Mouse (Mus musculus) adipocyte (in vitro differentiated cells): ENCODE data around the gene Nle1.
"Not testable (repeated sequence)": the region's sequence is repeated elsewhere in the genome, so short reads cannot be mapped to it uniquely, and the experiment has no call there.

ENCODE experiments used
- DNase-seq: peaks from one replicate; pipeline ENCODE4 v3.0.0-alpha.2; 2016; ENCODE audit warnings: low spot score

The Nle1 gene

DNA sequence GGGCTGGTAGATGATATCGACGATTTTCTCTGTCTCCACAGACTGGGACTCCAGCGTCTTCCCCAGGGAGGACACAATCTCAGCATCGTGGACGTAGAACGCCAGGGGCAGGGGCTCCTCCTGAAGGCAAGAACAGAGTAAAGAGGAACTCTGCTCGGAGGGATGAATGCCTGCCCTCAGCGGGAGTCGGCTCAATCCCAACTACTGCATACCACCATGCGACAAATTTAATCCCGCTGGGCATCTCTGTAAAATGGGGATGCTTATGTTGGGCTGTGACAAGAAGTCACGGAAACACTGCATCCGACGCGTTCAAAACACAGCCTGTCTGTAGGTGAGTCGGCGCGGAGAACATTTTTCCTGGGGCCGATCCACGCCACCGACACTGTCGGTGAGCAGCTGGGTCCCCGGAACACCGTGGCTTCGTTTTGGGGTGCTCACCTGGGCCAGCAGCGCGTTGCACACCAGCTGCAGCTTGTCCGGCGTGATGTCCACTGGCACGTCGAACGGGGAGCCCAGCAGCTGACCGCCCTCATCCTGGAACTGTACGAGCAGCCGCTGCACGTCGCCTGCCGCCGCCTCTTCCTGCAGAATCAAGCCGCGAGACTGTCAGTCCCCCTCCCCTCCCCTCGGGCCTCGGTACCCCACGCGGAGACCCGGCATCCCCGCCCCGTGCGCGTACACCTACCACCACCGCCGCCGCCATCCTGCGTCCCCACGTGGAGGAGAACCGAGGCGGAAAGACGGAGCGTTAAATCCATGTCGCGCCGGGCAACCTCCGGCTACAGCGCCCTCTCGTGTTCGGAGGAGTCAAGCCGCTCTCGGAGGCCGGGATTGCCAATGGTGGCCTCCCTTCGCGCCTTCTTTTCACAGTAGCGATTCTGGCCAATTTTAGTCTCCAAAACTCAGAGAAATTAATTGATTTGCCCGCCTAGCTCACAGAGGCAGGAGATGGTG lies at the start of gene Nle1:
TSS of gene Nle1 (minus strand) at position 761 of the 957 bp plus-strand sequence.
- DNase-seq = peak; percentile 82

DNA sequence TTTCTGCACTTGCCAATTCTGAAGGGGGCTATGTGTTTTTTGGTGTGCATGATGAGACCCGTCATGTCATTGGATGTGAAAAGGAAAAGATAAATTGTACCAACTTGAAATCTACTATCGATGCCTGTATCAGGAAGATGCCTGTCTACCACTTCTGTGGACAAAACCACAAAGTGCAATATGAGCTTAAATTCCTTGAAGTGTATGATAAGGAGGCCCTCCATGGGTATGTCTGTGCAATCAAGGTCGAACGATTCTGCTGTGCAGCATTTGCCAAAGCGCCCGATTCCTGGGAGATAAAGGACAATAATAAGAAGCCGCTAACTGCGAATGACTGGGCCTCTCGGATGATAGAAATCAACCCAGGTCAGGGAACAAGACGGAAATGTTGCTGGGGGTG lies 48.7 kb upstream of the Nle1 start:
- DNase-seq = no peak

DNA sequence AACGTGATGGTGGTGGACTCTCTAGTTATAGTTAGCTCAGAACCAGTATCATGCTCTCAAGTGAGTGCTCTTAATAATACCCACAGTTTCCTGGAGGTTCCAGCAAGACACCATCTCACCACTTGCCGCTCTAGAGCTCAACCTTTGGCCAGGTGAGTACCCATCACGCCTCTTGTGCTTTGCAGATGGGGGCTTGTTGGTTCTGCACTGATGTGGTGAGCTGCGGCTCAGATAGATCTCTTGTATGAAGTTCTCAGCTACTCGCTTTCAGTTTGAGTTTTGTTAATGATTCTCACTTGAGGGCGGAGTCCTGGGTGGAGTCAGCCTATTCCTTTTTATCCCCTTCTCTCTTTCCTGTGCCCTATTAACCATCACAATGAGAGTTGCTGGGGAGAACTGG lies 46.4 kb upstream of the Nle1 start:
- no peak for DNase-seq

GRCm38 (mm10) chr11:82952612-82953542 lies 44.7 kb upstream of the Nle1 start:
- no peak for DNase-seq

DNA sequence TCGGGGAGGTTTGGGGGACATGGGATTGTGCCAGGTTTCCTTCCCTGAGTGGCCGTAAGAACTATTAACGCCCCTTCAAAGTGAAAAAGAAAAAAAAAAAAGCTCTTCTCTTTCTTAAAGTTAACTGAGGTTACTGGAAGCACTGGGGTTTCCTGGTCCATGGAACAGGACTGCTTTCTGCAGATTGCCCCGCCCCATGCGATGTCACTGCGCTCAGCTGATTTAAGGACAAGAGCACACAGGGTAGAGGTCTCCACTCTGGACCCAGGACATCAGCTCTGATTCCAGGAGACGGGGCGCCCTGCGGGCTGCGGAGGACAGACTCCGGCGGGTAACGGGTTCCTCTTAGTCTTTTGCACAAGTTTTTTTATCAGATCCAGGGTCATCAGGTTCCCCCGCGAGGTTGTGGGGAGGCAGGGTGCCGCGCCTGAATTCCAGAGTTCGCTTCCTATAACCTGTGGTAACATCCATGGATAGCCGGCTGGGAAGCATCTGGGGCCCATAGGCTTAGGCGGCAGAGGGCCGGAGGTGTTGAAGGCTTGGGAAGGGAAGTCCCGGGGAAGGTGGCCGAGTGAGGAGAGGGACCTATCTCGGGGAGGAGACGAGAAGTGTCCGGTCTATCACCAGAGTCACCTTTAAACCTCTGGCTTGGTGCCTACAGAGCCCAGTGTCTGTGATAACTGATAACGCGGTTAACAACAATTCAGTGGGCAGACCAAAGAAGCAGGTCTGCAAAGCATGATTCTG lies 43.8 kb upstream of the Nle1 start:
- no peak for DNase-seq

DNA sequence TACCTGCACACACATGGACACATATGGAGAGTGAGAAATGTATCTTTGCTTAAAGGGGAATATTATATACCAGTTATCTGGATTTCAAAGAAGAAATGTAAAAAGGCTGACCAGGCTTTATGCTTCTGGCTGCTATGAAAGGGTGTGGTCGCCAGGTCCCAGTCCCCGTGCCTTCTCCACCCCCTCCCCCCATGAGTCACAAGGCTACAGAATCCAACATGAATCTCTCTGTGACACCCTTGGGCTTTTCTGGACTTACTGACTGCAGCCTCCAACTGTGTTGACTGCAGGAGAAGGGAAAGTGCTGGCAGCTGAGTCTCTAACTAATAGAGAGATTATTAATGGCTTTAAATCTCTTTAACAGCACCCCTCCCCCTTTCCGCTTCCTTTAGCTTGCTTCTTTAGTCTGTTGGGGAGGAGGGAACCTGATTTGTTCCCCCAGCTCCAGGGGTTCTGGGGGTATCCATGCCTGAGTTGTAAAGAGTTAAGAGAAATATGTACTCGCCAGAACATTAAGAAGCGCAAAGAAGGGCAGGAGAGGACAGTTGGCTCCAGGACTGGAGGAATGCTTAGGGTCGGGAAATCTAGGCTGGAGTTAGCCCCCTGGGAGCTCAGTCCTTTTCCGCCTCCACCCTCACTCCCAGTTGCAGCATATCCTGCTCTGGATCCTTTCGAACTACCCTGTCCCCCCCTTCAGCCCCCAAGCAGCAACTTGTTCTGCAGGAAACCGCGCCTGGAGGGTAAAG lies 42.7 kb upstream of the Nle1 start, which contains the start of gene Slfn5:
TSS of gene Slfn5 (plus strand) at position 614 of the 746 bp plus-strand sequence.
- DNase-seq = no peak

DNA sequence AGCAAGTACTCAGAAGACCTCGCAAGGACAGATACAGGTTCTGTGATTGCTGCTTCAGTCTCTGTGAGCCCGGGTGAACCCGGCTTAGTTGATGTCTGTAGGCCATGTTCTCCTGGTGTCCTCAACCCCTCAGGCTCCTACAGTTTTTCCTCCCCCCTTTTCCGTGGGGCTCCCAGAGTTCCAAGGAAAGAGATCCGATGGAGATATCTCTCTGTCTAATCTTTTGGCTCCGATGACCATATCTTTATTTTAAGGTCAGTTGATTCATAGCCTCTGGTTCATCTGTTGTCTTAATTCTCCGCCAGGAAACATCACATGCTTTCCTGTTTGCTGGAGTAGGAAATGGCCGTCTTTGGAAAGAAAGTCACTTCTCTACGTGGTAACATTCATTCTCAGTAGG lies 40.8 kb upstream of the Nle1 start:
- DNase-seq = no peak

DNA sequence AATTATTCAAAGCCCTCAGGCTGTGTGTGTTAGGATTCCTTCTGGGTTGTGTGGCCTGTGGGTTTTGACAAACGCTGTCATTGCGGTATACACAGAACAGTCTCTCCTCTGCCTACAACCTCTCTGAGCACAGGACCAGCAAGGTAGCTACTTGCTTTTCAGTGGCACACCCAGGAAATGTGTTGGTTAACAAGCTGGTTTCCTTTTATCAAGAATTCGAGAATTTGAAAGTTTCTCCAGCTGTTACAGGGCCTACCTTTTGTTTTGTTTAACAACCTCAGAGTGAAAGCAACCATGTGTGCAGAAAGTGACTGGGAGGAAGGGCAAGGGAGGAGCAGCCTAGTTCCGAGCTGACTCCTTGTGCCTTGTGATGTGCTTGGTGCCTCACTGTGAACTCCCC lies 39.2 kb upstream of the Nle1 start:
- no peak for DNase-seq

- no peak for DNase-seq
Measured at GRCm38 (mm10) chr11:82945636-82946035, 37.4 kb upstream of the Nle1 start.

DNA sequence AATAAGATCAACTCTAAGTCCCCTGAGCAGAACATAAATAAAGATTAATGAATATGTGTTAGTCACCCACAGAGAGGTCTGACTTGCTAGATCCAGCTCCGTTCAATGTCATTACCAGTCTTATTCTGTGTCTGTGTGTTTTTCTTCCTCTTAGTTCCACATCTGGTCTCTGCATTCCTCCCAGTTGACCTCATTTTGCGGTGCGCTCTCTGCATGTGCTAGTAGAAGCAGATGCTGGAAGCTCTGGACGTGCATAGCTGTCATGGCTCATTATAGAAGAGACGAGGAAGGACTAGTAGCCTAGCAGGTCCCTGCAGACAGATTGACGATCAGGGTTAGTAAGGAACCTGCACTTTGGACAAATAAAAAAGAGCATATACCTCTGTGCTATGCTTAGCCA lies 35.1 kb upstream of the Nle1 start:
- no peak for DNase-seq

- DNase-seq = no peak
Measured at GRCm38 (mm10) chr11:82933186-82933585, 25.0 kb upstream of the Nle1 start.

DNA sequence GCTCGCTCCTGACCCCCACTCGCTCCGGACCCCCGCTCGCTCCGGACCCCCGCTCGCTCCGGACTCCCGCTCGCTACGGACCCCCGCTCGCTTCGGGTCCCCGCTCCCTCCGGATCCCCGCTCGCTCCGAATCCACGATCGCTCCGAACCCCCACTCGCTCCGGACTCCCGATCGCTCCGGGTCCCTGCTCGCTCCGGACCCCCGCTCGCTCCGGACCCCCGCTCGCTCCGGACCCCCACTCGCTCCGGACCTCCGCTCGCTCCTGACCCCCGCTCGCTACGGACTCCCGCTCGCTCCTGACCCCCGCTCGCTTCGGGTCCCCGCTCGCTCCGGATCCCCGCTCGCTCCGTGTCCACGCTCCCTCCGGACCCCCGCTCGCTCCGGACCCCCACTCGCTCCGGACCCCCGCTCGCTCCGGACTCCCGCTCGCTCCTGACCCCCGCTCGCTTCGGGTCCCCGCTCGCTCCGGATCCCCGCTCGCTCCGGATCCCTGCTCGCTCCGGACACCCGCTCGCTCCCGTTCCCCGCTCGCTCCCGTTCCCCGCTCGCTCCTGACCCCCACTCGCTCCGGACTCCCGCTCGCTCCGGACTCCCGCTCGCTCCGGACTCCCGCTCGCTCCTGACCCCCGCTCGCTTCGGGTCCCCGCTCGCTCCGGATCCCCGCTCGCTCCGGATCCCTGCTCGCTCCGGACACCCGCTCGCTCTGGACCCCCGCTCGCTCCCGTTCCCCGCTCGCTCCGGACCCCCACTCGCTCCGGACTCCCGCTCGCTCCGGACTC lies 23.6 kb upstream of the Nle1 start:
- not testable (repeated sequence) for DNase-seq

DNA sequence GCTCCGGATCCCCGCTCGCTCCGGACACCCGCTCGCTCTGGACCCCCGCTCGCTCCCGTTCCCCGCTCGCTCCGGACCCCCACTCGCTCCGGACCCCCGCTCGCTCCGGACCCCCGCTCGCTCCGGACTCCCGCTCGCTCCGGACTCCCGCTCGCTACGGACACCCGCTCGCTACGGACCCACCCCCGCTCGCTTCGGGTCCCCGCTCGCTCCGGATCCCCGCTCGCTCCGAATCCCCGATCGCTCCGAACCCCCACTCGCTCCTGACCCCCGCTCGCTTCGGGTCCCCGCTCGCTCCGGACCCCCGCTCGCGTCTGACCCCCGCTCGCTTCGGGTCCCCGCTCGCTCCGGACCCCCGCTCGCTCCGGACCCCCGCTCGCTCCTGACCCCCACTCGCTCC lies 22.9 kb upstream of the Nle1 start:
- not testable (repeated sequence) for DNase-seq

GRCm38 (mm10) chr11:82930391-82930955 lies 22.3 kb upstream of the Nle1 start:
- DNase-seq = not testable (repeated sequence)

DNA sequence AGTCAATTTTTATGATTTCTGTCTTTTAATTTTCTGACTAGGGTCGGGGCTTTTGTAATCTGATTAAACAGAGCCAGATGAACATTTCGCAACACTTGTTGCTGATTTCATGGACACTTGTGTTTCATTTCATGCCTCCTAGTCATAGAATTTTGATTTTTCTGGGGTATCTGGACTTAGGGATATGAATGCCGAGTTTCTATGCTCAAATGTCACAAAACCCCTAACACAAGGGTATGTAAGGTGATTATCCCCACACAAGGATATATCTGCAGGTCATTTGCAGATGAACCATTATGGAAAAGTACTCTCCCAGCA lies 21.4 kb upstream of the Nle1 start:
- no peak for DNase-seq

GRCm38 (mm10) chr11:82928897-82929632 lies 20.9 kb upstream of the Nle1 start:
- no peak for DNase-seq

DNA sequence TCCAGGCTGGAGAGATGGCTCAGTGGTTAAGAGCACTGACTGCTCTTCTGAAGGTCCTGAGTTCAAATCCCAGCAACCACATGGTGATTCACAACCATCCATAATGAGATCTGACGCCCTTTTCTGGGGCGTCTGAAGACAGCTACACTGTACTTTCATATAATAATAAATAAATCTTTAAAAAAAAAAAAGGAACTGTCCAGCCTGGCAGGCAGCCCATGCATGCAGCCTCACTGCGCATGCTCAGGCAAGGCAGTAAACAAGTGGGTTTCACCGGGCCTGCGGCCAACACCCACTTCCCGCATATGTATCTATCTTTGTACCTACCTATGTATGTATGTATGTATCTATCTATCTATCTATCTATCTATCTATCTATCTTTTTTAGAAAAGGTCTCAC lies 15.7 kb upstream of the Nle1 start:
- DNase-seq = not testable (repeated sequence)

DNA sequence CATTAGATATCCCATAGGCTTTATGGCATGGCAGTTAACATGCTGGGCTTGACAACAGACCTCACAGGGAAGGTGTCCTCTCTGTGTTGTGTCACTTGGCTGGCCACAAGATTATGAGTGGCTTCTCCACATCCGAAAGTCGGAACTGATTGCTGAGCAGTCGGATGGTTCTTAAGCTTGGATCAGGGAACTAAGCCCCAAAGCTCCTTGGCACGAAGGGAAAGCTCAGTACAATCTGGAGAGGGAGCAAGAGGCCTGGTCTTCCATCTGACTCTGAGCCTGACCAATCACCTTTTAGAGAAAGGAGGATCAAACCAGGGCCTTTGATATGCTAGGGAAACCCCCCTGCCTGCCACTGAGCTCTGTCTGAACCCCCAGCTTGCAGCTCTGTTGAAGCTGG lies 13.5 kb upstream of the Nle1 start:
- no peak for DNase-seq

- DNase-seq = no peak
Measured at GRCm38 (mm10) chr11:82920768-82921167, 12.6 kb upstream of the Nle1 start.
